Mouse (Mus musculus) heart, postnatal 0 days (tissue): ENCODE measurements around the gene Rabgap1l. TPM values are rescaled to one million over a fixed set of nuclear protein-coding genes. Genes with fewer than 3 reads are reported as not detected.

Experiments
- ATAC-seq: fragments of 200-750 bp; cut with Nextera tagmentation; 2 replicates; pipeline ENCODE4 v1.8.0; 2017; ENCODE audit warnings: low read depth, moderate number of reproducible peaks, moderate library complexity; ENCODE audit not compliant: insufficient read depth
- DNase-seq: peaks from one replicate; pipeline ENCODE4 v3.0.0-alpha.2; 2016; ENCODE audit warnings: low spot score
- H3K27ac ChIP-seq: fragments of 300-500 bp; sonication (generic); 2 replicates; pipeline ENCODE4 v1.5.1; 2014; ENCODE audit warnings: low read depth, mild to moderate bottlenecking
- H3K27me3 ChIP-seq: fragments of 300-500 bp; sonication (generic); 2 replicates; pipeline ENCODE4 v1.6.1; 2014; ENCODE audit warnings: low read length, mixed read lengths; ENCODE audit not compliant: control insufficient read depth, insufficient read depth
- H3K36me3 ChIP-seq: fragments of 300-500 bp; sonication (generic); replicated peaks from 2 replicates; pipeline ENCODE4 v1.6.1; 2014; ENCODE audit warnings: low read length, mixed read lengths; ENCODE audit not compliant: control insufficient read depth, insufficient read depth
- H3K4me1 ChIP-seq: fragments of 300-500 bp; sonication (generic); 2 replicates; pipeline ENCODE4 v1.6.1; 2014; ENCODE audit warnings: antibody characterized with exemption; ENCODE audit not compliant: control insufficient read depth, insufficient read depth
- H3K4me2 ChIP-seq: fragments of 300-500 bp; sonication (generic); 2 replicates; pipeline ENCODE4 v1.6.1; 2014; ENCODE audit warnings: low read depth, mild to moderate bottlenecking, low read length, moderate library complexity
- H3K4me3 ChIP-seq: fragments of 300-500 bp; sonication (generic); 2 replicates; pipeline ENCODE4 v1.5.1; 2014; ENCODE audit warnings: low read depth, low read length
- H3K9ac ChIP-seq: fragments of 300-500 bp; sonication (generic); replicated peaks from 2 replicates; pipeline ENCODE4 v1.6.1; 2014; ENCODE audit warnings: low read depth, low read length, mixed read lengths
- H3K9me3 ChIP-seq: fragments of 300-500 bp; sonication (generic); replicated peaks from 2 replicates; pipeline ENCODE4 v1.6.1; 2016; ENCODE audit warnings: low read length; ENCODE audit not compliant: control insufficient read depth
- CTCF ChIP-seq: IDR thresholded peaks from 2 replicates; pipeline ENCODE4 v1.5.1; 2016; ENCODE audit warnings: antibody characterized with exemption, control low read depth, low read depth
- EP300 ChIP-seq: IDR thresholded peaks from 2 replicates; pipeline ENCODE4 v1.6.1; 2016; ENCODE audit warnings: antibody characterized with exemption, low read depth
- WGBS: fragments of 180-500 bp; shearing (Covaris S2); extraction: QIAGEN DNeasy Blood & Tissue Kit; methylation state at CpG from one replicate; pipeline ENCODE4 v1.1.7; 2014; 5-methylcytosine and 5-hydroxymethylcytosine counted together
- polyA plus RNA-seq: library from polyadenylated mRNA; unstranded; fragments of >200 nt; fragmentation: Nextera tagmentation; extraction: Ambion mirVana; gene quantifications from 2 replicates; pipeline ENCODE4 v1.2.1, GENCODE M21; 2015
- total RNA-seq: library from RNA; depleted of rRNA; stranded (reverse); fragments of >200 nt; gene quantifications from 2 replicates; pipeline ENCODE4 v1.2.3, GENCODE M21; 2014; ENCODE audit warnings: low replicate concordance

The Rabgap1l gene
- total and polyA plus RNA-seq, 2 experiments from 2014 or later = 71.4 to 123 TPM

DNA sequence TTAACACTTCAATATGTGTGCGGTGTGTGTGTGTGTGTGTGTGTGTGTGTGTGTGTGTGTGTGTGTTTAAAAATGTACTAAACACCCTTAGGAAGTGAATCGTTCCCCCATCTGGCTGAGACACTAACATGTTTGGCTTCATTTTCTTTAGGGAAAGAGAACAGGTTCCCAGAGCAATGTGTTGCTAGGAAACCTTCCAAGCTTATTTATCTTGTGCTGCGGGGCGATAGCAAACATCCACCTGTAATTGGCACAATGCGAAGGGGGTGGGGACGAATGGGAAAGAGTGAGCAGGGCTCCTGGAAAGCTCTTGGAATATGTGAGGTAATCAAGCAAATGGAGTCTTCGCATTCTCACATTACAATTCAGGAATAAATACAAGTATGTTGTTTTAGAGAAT, 533.1 kb downstream of the Rabgap1l start:
- H3K27ac ChIP-seq = no peak overlapping the region
- 54% methylated on average over 7 of the region's 7 CpGs for WGBS
- ATAC-seq = no peak

DNA sequence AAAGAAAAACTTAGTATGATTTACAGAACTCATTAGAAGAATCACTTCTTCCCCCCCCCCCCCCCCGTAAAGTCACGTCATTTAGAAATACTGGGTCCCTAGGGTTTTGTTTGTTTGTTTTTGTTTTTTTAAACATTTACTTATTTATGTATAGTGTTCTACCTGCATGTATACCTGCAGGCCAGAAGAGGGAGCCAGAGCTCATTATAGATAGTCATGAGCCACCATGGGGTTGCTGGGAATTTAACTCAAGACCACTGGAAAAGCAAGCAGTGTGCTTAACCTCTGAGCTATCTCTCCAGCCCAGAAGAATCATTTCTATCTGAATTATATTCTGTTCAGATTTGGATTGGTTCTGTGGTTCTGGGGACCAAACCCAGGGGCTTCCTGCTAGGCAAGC, 539.9 kb downstream of the Rabgap1l start:
- Histone ChIP-seq H3K27ac (no peak overlapping the region), H3K36me3 (no peaks in the 10 kb centered on the region; the same call in 1 of the 2 replicates), H3K4me1 (0 out of 2 replicates have a peak, but pooled peaks cover 7% of the 10 kb centered on the region), H3K9me3 (no peaks in the 10 kb centered on the region), H3K4me2 (no peak overlapping the region), H3K9ac (no peak overlapping the region), H3K27me3 (no peaks in the 10 kb centered on the region), H3K4me3 (no peak overlapping the region)
- WGBS = 90% methylated on average over 2 of the region's 2 CpGs
- no peak for DNase-seq
- TF ChIP-seq CTCF (no peak), EP300 (no peak)
- no peak for ATAC-seq

More for the DNA sequence above, 533.1 kb downstream of the Rabgap1l start:
- no peaks in the 10 kb centered on the region for H3K9me3 ChIP-seq
- no peaks in the 10 kb centered on the region; the same call in 1 of the 2 replicates for H3K36me3 ChIP-seq
- H3K4me3 ChIP-seq = no peak overlapping the region
- DNase-seq = no peak
- no peak for TF ChIP-seq EP300
- no peak for TF ChIP-seq CTCF
- no peak overlapping the region for H3K9ac ChIP-seq
- no peaks in the 10 kb centered on the region for H3K27me3 ChIP-seq
- no peaks in the 10 kb centered on the region for H3K4me1 ChIP-seq
- no peak overlapping the region for H3K4me2 ChIP-seq

DNA sequence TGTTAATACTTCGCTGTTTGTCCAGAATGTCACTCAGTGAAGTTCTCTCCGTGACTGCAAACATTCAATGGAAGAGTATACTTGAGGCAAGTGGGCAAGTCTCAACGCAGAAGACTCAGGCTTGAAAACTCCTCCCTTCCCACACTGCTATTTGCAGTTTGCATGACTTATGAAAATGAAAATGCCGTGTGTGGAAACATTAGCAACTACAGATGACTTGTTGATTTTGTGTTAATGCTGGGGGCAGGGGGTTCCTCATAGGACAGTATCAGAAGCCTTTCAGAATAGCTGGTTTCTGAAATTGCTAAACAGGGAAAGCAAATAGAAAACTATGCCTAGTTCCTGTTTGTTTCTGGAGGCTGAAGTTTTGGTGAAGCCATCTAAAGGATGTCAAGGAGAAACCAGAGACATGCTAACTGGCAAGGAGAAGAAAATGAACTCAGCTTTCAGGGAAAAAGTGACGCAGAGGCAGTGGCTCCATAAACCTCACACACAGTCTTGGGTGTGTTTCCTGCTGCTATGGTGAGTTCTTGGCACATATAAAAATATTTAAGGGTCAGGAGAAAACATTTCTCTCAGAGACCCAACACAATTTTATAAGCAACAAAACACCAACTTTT, 541.5 kb downstream of the Rabgap1l start:
- Histone ChIP-seq H3K36me3 (no peaks in the 10 kb centered on the region; the same call in 1 of the 2 replicates), H3K9ac (no peak overlapping the region), H3K4me3 (no peak overlapping the region), H3K27ac (peak overlapping the region; percentile 34; the same call in 1 of the 2 replicates), H3K9me3 (no peaks in the 10 kb centered on the region), H3K4me2 (no peak overlapping the region), H3K27me3 (no peaks in the 10 kb centered on the region), H3K4me1 (0 out of 2 replicates have a peak, but pooled peaks cover 7% of the 10 kb centered on the region)
- 62% methylated on average over 5 of the region's 5 CpGs for WGBS
- no peak for DNase-seq
- no peak for ATAC-seq
- no peak for TF ChIP-seq EP300
- TF ChIP-seq CTCF = no peak

DNA sequence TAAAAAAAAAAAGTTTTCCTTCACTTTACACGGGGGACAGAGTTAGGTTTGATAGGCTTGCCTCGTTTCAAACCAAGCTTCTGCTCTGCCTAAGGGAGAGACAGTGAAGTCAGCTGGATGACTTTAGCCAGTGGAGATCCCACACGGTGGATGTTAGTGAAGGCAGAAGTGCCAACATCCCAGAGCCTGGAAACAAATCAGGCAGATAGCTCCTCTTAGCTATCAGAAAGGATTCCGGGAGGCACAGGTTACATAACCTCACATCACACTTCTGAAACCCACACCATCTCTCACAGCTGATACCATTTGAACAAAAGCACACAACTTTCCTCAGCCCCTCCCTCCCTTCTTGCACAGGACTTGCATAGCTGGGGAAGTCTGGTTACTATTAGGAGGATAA, 542.2 kb downstream of the Rabgap1l start:
- H3K36me3 ChIP-seq = no peaks in the 10 kb centered on the region; the same call in 1 of the 2 replicates
- H3K9me3 ChIP-seq = no peaks in the 10 kb centered on the region
- 14% methylated on average over 4 of the region's 4 CpGs for WGBS
- H3K4me3 ChIP-seq = no peak overlapping the region
- no peak for TF ChIP-seq EP300
- H3K4me2 ChIP-seq = no peak overlapping the region
- DNase-seq (no peak), ATAC-seq (no peak)
- no peak overlapping the region for H3K9ac ChIP-seq
- no peaks in the 10 kb centered on the region for H3K27me3 ChIP-seq
- H3K27ac ChIP-seq = 0 out of 2 replicates have a peak overlapping the region, but pooled peaks have one; percentile 3
- H3K4me1 ChIP-seq = 0 out of 2 replicates have a peak, but pooled peaks cover 7% of the 10 kb centered on the region

DNA sequence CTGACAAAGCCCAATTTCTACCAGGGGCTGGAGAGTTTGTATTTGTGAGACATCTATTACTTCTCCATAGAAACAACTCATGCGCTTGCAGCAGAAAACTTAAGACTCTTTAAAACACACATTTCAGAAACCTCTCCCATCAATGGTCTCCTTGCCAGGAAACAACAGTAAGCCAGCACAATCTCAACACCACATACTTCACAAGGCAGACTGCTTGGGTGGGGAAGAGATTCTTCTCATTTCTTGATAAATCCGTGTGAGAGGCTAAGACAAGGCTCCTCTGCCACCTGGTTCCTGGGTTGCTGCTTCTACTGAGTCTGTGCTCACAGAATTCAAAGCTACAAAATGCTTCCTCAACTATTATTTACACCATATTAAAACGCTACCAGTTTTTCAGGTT, 543.2 kb downstream of the Rabgap1l start:
- no peaks in the 10 kb centered on the region for H3K9me3 ChIP-seq
- no peak overlapping the region for H3K27ac ChIP-seq
- H3K4me1 ChIP-seq = 0 out of 2 replicates have a peak, but pooled peaks cover 7% of the 10 kb centered on the region
- 58% methylated on average over 3 of the region's 3 CpGs for WGBS
- DNase-seq = peak; percentile 28
- H3K4me2 ChIP-seq = no peak overlapping the region
- no peak overlapping the region for H3K4me3 ChIP-seq
- H3K27me3 ChIP-seq = no peaks in the 10 kb centered on the region
- H3K36me3 ChIP-seq = no peaks in the 10 kb centered on the region; the same call in 1 of the 2 replicates
- H3K9ac ChIP-seq = no peak overlapping the region
- TF ChIP-seq CTCF (no peak), EP300 (no peak)
- no peak for ATAC-seq

DNA sequence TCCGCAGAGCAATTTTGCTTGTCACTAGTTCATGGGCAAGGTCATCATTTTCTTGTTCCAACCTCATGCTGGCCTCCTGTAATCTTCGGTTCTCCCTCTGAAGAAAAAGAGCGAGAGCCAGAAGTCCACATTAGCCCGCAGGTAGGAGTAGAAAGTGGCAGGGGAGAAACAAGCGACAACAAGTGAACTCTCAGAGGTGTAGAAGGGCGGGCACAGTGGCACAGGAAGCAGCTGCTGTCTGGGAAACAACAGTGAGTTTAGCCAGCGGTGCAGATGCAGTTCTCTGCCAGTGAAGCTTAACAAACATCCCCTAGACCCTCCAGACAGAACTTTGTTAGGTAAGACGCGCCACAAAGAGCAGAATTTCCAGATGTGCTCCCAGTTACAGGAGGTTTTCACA, 545.5 kb downstream of the Rabgap1l start:
- no peak overlapping the region for H3K4me2 ChIP-seq
- no peak overlapping the region for H3K9ac ChIP-seq
- 0 out of 2 replicates have a peak, but pooled peaks cover 7% of the 10 kb centered on the region for H3K4me1 ChIP-seq
- DNase-seq (no peak), ATAC-seq (no peak)
- H3K27me3 ChIP-seq = no peaks in the 10 kb centered on the region
- 0 out of 2 replicates have a peak overlapping the region, but pooled peaks have one; percentile 20 for H3K27ac ChIP-seq
- no peaks in the 10 kb centered on the region for H3K9me3 ChIP-seq
- H3K36me3 ChIP-seq = no peaks in the 10 kb centered on the region
- no peak overlapping the region for H3K4me3 ChIP-seq
- 87% methylated on average over 9 of the region's 9 CpGs for WGBS
- TF ChIP-seq CTCF (no peak), EP300 (no peak)
